Mouse (Mus musculus) lung, adult 2 months (tissue): ENCODE measurements around the gene Nfkbib.

Experiments
- CTCF ChIP-seq: fragments of 200-500 bp; IDR thresholded peaks from 2 replicates; pipeline ENCODE4 v1.5.1; 2011; ENCODE audit warnings: mild to moderate bottlenecking, low read length, control low read depth; ENCODE audit not compliant: insufficient read depth
- POLR2A ChIP-seq: fragments of 200-500 bp; IDR thresholded peaks from 2 replicates; pipeline ENCODE4 v1.6.1; 2011; ENCODE audit warnings: low read depth, mild to moderate bottlenecking, control low read depth, low read length, borderline replicate concordance; ENCODE audit errors: extremely low read depth

DNA sequence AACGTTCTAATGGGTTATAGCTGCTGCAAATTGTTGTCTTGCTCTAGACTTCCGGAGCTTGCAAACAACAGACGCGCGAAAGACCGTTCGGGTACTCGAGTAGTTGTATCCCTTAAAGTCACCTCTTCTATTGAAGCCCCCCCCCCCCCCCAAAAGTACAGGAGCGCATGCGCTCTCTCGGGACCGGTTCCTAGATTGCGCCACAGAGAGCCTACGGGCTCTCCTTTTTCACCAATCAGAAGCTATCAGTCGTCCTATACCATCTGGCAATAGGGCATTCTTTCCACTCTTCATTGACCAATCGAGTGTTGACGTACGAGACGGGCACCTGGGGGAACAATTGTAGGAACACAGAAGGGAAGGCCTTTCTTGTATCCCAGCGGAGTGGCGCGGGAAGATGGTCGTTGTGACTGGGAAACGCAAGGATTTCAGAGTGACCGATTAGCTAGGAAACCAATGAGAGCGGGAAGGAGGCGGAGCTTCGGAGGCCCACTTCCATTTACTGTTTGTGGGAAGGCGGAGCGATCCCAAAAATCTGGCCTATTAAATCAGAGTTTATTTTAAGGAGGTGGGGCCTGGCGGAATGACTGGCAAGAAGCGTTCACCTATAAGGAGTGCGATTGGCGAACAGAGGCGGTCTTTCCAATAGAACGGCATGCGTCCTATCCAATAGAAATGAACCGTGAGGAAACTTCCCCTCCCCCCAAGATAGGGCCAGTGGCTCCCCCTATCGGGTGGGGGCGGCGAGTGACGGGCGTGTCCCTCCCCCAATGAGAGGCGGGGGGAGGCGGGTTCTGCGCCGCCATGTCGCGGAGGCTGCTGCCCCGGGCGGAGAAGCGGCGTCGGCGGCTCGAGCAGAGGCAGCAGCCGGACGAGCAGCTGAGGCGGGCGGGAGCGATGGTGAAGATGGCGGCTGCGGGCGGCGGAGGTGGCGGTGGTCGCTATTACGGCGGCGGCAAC, 43.1 kb upstream of the Nfkbib start:
- TF ChIP-seq CTCF, result no peak
- TF ChIP-seq POLR2A, result peak; percentile 99
